Comparison of ENCODE assay signal across 14 mouse cellular contexts in the genomic region with DNA sequence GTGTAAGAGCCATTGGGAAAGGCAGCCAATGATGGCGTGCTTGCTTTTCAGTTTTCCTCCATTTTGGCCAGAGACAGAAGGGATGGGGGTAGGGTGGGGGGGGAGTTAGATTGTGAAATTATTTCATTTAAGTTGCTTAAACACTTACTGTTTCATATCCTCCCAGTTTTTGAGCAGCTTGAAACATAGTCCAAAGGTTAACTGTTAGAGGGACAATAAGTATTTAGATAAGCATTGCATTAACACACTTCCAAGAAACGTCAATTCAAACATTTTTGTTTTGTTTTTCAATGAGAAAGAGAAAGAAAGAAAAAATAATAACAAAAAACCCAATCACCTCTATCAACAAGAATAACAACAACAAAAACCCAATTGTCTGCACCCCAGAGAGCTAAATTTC.
A peak's percentile ranks its signal among the peaks of the same experiment; 100 is the strongest.
DNase-seq lines count a peak whose midpoint lies in the region; ATAC-seq and TF ChIP-seq lines count a peak whose summit lies in the region.
"Had no signal": no experiment of that assay in that cellular context is flagged by ENCODE, and none has a peak within 500 bp of the region (broad histone marks: within the 10 kb centered on the region; RNA-seq: fewer than 3 reads in every experiment).

No protein-coding gene starts in this region.

- no peak overlapping the region for H3K4me3 ChIP-seq in heart, embryonic 13.5 days
- H3K4me3 ChIP-seq in liver, postnatal 0 days (ENCODE audit: low read depth, low read length), result no peak overlapping the region
- H3K4me3 ChIP-seq in liver, embryonic 12.5 days, result no peak overlapping the region
- no peak overlapping the region for H3K4me3 ChIP-seq in embryonic facial prominence, embryonic 14.5 days (ENCODE audit: low read depth, low read length)
- H3K4me3 ChIP-seq in limb, embryonic 10.5 days, result no peak overlapping the region
- no peak overlapping the region for H3K4me3 ChIP-seq in midbrain, embryonic 16.5 days (ENCODE audit: low read depth, low read length)
- H3K4me3 ChIP-seq: forebrain, embryonic 13.5 days; midbrain, embryonic 10.5 days had no signal

- peaks cover 71% of the 10 kb centered on the region for H3K36me3 ChIP-seq in heart, embryonic 13.5 days
- H3K36me3 ChIP-seq in liver, postnatal 0 days (replicated peaks; ENCODE audit: insufficient read depth, low read length), result peaks cover 18% of the 10 kb centered on the region
- 0 out of 2 replicates have a peak, but pooled peaks cover 8% of the 10 kb centered on the region for H3K36me3 ChIP-seq in liver, embryonic 12.5 days
- peaks cover 32% of the 10 kb centered on the region; the same call in 1 of the 2 replicates for H3K36me3 ChIP-seq in embryonic facial prominence, embryonic 14.5 days (ENCODE audit: control insufficient read depth, insufficient read depth, low read length)
- H3K36me3 ChIP-seq in limb, embryonic 10.5 days, result peaks cover 44% of the 10 kb centered on the region
- H3K36me3 ChIP-seq in midbrain, embryonic 16.5 days (ENCODE audit: control insufficient read depth, insufficient read depth, low read length), result no peaks in the 10 kb centered on the region
- H3K36me3 ChIP-seq: midbrain, embryonic 10.5 days had no signal

- no peaks in the 10 kb centered on the region for H3K9me3 ChIP-seq in heart, embryonic 13.5 days
- no peaks in the 10 kb centered on the region for H3K9me3 ChIP-seq in liver, postnatal 0 days (ENCODE audit: low read length)
- H3K9me3 ChIP-seq in liver, embryonic 12.5 days (replicated peaks), result no peaks in the 10 kb centered on the region
- H3K9me3 ChIP-seq in embryonic facial prominence, embryonic 14.5 days (ENCODE audit: control insufficient read depth, low read length), result no peaks in the 10 kb centered on the region
- H3K9me3 ChIP-seq in limb, embryonic 10.5 days (replicated peaks), result no peaks in the 10 kb centered on the region
- H3K9me3 ChIP-seq in midbrain, embryonic 16.5 days (replicated peaks; ENCODE audit: control insufficient read depth, low read length, poor library complexity, severe bottlenecking), result no peaks in the 10 kb centered on the region
- H3K9me3 ChIP-seq: forebrain, embryonic 13.5 days; midbrain, embryonic 10.5 days had no signal

- H3K27ac ChIP-seq in heart, embryonic 13.5 days (replicated peaks), result peak overlapping the region; percentile 76
- H3K27ac ChIP-seq in liver, postnatal 0 days (ENCODE audit: low read depth), result peak overlapping the region; percentile 66
- H3K27ac ChIP-seq in liver, embryonic 12.5 days, result no peak overlapping the region
- H3K27ac ChIP-seq in embryonic facial prominence, embryonic 14.5 days (replicated peaks; ENCODE audit: low read depth, low read length), result 0 out of 2 replicates have a peak overlapping the region, but pooled peaks have one; percentile 3
- peak overlapping the region; percentile 10; the same call in 1 of the 2 replicates for H3K27ac ChIP-seq in limb, embryonic 10.5 days
- no peak overlapping the region for H3K27ac ChIP-seq in midbrain, embryonic 16.5 days (ENCODE audit: low read length)
- H3K27ac ChIP-seq: forebrain, embryonic 13.5 days; hindbrain, embryonic 14.5 days; midbrain, embryonic 10.5 days had no signal

- H3K27me3 ChIP-seq in heart, embryonic 13.5 days (replicated peaks), result no peaks in the 10 kb centered on the region
- no peaks in the 10 kb centered on the region for H3K27me3 ChIP-seq in liver, postnatal 0 days (ENCODE audit: insufficient read depth, low read length)
- no peaks in the 10 kb centered on the region for H3K27me3 ChIP-seq in liver, embryonic 12.5 days (replicated peaks)
- H3K27me3 ChIP-seq in embryonic facial prominence, embryonic 14.5 days (replicated peaks; ENCODE audit: control insufficient read depth, insufficient read depth, low read length), result no peaks in the 10 kb centered on the region
- no peaks in the 10 kb centered on the region for H3K27me3 ChIP-seq in limb, embryonic 10.5 days (ENCODE audit: low read depth, poor library complexity, severe bottlenecking)
- no peaks in the 10 kb centered on the region for H3K27me3 ChIP-seq in midbrain, embryonic 16.5 days (ENCODE audit: control insufficient read depth, insufficient read depth, low read depth, low read length)
- H3K27me3 ChIP-seq: forebrain, embryonic 13.5 days had no signal

- no peak for TF ChIP-seq CTCF in liver, postnatal 0 days (IDR thresholded peaks at IDR 0.05; ENCODE audit: low read depth)

- DNase-seq in heart, postnatal 10 days, result no peak
- no peak for DNase-seq in liver, postnatal 0 days
- no peak for DNase-seq in embryonic facial prominence, embryonic 14.5 days (ENCODE audit: low spot score)
- DNase-seq in limb, embryonic 10.5 days (ENCODE audit: low spot score), result no peak
- DNase-seq in adrenal gland, adult (ENCODE audit: inconsistent age in 2 of 2, low spot score in 1 of 2), result no peak
- DNase-seq: cerebellum, adult 11-12 months; kidney, adult 8-10 months; thymus, postnatal 25 days had no signal

- H3K4me1 ChIP-seq in heart, embryonic 13.5 days, result peaks cover 56% of the 10 kb centered on the region
- peaks cover 40% of the 10 kb centered on the region for H3K4me1 ChIP-seq in liver, postnatal 0 days (ENCODE audit: insufficient read depth)
- peaks cover 26% of the 10 kb centered on the region for H3K4me1 ChIP-seq in liver, embryonic 12.5 days
- peaks cover 39% of the 10 kb centered on the region for H3K4me1 ChIP-seq in embryonic facial prominence, embryonic 14.5 days (ENCODE audit: control insufficient read depth, insufficient read depth, low read length)
- H3K4me1 ChIP-seq in limb, embryonic 10.5 days, result peaks cover 46% of the 10 kb centered on the region
- no peaks in the 10 kb centered on the region for H3K4me1 ChIP-seq in midbrain, embryonic 16.5 days (ENCODE audit: control insufficient read depth, insufficient read depth, low read length)

- ATAC-seq in heart, embryonic 13.5 days (ENCODE audit: extremely low read depth, insufficient number of reproducible peaks, low FRiP score, low TSS enrichment), result no peak
- ATAC-seq in liver, postnatal 0 days, result no peak
- no peak for ATAC-seq in liver, embryonic 12.5 days
- peak; percentile 19; the same call in 1 of the 2 replicates for ATAC-seq in embryonic facial prominence, embryonic 14.5 days (ENCODE audit: low read depth)
- no peak for ATAC-seq in midbrain, embryonic 16.5 days
- ATAC-seq: forebrain, embryonic 13.5 days had no signal

- no peak overlapping the region for H3K9ac ChIP-seq in heart, embryonic 13.5 days
- H3K9ac ChIP-seq in liver, postnatal 0 days (replicated peaks), result no peak overlapping the region
- no peak overlapping the region for H3K9ac ChIP-seq in liver, embryonic 12.5 days
- H3K9ac ChIP-seq in embryonic facial prominence, embryonic 14.5 days (ENCODE audit: low read depth, low read length), result no peak overlapping the region
- no peak overlapping the region for H3K9ac ChIP-seq in midbrain, embryonic 16.5 days (ENCODE audit: low read depth, low read length)
- H3K9ac ChIP-seq: forebrain, embryonic 13.5 days; hindbrain, embryonic 14.5 days had no signal

- H3K4me2 ChIP-seq in heart, embryonic 13.5 days, result no peak overlapping the region
- H3K4me2 ChIP-seq in liver, postnatal 0 days (ENCODE audit: low read depth, low read length), result no peak overlapping the region
- H3K4me2 ChIP-seq in liver, embryonic 12.5 days, result no peak overlapping the region
- no peak overlapping the region for H3K4me2 ChIP-seq in embryonic facial prominence, embryonic 14.5 days (ENCODE audit: low read depth, low read length)
- H3K4me2 ChIP-seq in midbrain, embryonic 16.5 days (ENCODE audit: low read length), result no peak overlapping the region
- H3K4me2 ChIP-seq: forebrain, embryonic 13.5 days; hindbrain, embryonic 14.5 days had no signal

- TF ChIP-seq EP300 in liver, postnatal 0 days (IDR thresholded peaks at IDR 0.05; ENCODE audit: low read depth), result no peak

- intact Hi-C loops in heart, postnatal 10 days (cut with DNase I), result loop anchor here (5.0 kb wide), 1 partner anchor 34 kb away; no protein-coding TSS in a partner anchor

- 68% methylated on average over 2 of the region's 2 CpGs for WGBS in heart, embryonic 13.5 days
- 53% methylated on average over 2 of the region's 2 CpGs for WGBS in liver, postnatal 0 days (ENCODE audit: insufficient replicate concordance)
- WGBS in liver, embryonic 12.5 days (ENCODE audit: insufficient replicate concordance), result 69% methylated on average over 2 of the region's 2 CpGs
- WGBS in embryonic facial prominence, embryonic 14.5 days, result 59% methylated on average over 2 of the region's 2 CpGs
- 69% methylated on average over 2 of the region's 2 CpGs for WGBS in limb, embryonic 10.5 days
- WGBS in midbrain, embryonic 16.5 days, result 83% methylated on average over 2 of the region's 2 CpGs

Comparison
In these comparisons a context has a peak if more than half of its experiments do, and no peak if none do; other contexts are left out.
1. H3K27ac ChIP-seq: peak in heart, embryonic 13.5 days (single experiment), liver, postnatal 0 days (single experiment), embryonic facial prominence, embryonic 14.5 days (single experiment) and limb, embryonic 10.5 days (single experiment); none in liver, embryonic 12.5 days (single experiment) and midbrain, embryonic 16.5 days (single experiment).